Mouse (Mus musculus) yolk sac, embryonic 10.5 days (tissue): ENCODE measurements at regions not wholly inside any gene's neighbourhood (a gene's known extent, or its start where the extent isn't known, plus 50 kb on each side); places are given as distances from the start of the nearest gene placed in this dataset.
A peak's percentile ranks its signal among the peaks of the same experiment; 100 is the strongest.

ENCODE experiments used
- DNase-seq: peaks from one replicate; pipeline ENCODE4 v3.0.0-alpha.2; 2017; ENCODE audit warnings: low spot score

DNA sequence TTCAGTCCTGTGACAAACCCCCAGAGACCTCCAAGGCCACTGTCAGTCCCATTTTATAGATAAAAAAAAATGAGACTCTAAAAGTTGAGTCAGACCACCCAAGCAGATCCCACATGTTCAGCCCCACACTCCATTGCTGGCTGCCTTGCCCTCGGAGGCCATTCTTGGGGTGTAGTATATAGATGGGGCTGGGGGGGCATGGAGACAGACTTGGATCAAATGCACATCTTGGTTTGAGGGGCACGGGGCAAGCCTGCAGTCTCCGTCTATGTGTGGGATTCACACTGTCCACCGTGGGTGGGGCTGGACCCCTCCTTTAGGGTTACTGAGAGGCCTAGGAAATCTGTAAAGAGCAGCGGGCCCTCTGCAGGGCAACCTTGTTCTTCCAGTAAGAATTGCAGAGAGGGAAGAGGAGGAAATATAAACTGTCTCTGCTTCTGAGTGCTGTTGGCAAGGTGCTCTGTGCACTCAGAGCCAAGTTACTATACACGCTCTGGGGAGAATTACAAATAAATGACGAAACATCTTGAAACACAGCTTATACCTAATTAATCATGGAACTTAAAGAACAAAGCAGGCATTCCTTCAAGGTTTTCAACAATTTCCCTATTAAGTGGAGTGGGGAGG lies 184.4 kb upstream of the Habp2 start:
- DNase-seq = no peak

DNA sequence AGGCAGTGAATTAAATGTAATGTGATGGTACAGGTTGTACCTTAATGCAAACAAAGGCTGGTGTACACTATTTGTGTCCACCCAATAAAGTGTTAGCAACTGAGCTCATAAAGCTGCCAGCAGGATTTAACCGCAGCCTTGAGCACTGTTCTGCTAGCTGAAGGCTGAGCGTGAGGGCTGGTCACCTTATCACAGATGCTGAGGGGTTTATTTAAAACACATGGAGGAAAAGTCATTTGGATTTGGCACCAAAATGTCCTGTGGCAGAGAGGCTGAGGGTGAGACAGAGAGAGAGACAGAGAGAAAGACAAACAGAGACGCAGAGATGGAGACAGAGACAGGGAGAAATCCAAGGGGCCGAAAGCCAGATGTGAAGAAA lies 181.9 kb upstream of the Habp2 start:
- DNase-seq = peak; percentile 7

DNA sequence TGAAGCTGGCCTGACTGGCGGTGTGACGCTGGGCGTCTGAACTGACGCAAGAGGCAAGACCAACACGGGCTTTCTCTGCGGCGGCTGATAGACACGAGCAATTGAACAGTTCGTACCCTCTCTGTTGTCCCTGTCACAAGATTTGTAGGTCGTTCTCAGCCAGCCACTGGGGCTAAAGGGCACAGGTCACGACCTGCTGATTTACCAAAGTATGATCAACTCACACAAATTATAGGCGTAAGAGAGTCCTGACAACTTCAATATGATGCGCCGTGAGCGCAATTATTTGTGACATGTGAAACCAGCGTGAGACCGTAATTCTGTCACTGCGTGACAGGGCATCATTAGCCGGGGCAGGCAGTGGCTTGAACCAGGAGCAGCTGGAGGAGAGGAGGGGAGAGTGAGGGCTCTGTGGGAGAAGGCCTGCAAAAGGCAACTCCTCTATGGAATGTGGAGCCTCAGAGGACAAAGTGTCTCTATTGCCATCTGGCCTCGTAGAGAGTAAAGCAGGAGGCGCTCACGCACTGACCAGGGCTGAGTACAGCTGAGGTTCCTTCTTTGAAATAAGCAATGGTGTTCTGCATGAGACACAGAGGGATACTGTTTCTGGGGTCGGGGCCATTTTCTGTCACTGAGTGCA lies 181.4 kb upstream of the Habp2 start:
- peak; percentile 51 for DNase-seq

DNA sequence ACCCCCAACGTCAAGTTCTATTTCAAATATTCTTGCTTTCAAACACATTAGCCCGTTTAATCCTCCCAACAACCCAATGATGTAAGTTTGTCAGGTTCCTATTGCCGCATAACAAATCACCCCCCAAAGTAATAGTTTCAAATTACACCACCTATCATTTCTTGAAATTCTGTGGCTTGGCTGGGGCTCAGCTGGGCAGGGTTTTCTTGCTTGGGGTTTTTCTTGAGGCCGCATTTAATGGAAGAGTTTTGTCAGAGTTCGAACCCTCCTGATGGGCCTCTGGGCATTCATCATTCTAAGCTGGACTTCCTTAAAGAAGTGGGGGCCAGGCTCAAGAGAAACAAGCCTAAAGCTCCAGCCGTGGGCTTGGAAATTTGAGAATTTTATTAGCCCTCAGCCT lies 178.1 kb upstream of the Habp2 start:
- no peak for DNase-seq

DNA sequence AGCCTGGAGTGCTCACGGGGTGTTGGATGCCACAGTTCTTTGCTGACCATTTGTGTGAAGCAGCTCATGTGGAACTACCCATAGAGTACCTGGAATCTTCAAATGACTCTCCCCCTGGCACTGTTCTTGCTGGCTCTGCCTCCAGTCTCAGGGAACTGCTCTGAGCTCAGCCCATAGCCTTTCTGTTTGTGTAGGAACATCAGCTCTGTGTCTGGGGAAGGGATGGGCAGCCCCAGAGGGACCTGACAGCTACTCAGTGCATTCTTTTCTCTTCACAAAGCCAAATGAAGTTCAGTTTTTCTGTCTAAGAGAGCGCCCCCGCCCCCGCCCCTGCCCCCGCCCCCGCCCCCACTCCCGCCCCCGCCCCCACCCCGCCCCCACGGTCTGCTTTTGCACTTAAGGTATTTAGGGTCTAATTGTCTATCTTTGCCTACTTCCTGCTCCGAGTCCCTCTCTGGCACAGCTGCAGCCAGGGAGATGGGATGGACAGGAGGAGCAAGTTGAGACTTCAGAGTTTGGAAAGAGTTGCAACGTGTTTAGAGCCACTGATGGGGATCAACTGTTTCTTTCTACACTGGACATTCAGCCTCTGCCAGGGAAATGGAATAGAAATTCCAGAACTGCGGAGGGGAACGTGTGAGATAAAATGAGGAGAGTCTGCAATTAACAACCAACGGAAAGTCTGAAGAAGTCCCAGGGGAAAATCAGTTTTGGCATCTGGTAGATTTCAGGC lies 171.2 kb upstream of the Habp2 start:
- no peak for DNase-seq

DNA sequence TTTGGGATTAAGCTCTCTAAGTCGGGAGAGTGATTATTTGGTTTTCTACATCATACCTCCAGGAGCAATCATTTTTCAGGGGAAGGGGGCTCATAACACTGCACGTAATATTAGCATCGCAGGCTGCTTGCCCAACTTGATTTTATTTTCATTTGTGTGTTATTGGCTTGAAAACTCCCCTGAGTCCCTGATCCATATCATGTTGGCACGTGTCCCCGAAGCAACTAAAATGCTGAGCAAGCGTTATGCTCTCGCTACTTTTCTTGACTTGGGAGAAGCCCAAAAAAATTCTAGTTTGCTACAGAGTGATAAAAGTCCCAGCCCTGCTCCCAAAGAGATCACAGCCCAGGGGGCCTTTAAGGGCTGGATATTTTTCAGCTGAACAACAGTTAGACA lies 170.7 kb upstream of the Habp2 start:
- DNase-seq = no peak

DNA sequence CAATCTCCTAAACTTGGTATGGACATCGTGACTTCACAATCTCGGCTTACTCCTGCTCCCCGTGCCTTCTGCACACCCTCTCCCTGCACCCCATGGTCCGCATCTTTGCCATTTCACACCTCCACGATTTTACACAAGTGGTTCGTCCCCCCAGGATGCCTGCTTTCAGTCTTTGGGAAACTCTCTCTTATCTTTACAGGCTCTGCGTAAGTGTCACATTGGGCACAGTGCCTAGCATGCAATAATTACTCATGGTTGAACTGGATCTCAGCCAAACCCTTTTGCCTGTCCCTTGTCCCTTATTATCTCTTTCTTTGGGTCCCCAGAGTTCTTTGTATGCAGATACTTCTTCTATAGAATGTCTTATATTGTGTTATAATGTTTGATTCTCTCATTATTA lies 166.2 kb upstream of the Habp2 start:
- no peak for DNase-seq

DNA sequence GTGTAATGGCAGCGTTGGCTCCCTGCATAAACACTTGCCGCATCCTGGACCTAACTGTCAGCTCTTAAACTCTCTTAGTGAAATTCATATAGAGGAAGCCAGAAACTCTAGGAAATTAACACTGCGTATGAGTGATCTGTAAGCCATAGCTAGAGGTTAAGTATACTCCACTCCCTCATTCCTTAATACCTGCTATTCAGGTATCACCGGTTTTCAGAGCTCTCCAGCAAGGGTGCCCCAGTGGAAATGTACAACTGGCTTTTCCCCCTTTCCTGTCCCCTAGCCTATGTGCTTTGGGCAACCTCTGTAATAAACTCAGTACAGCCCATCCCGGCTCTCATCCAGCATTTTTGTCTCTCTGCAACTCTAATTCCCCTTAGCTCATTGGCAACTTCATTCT lies 164.8 kb upstream of the Habp2 start:
- no peak for DNase-seq

DNA sequence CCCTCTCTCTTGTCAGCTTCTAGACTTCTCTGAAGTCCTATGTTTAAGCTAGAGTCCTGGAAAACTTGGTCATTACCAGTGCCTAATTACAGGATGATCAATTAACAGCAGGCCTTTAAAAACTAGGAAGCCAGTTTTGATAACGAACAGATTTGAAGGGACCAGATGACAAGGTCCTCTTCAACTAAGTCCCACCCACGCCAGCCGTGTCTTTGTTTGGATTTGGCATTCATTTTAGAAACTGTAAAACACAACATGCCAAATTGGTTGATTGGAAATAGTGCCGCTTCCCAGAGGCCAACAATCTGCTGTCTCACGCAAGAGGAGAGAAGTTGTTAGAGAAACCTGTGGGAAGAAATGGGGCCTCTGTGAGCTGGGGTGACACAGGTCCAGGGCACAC lies 155.4 kb upstream of the Habp2 start:
- DNase-seq = no peak

DNA sequence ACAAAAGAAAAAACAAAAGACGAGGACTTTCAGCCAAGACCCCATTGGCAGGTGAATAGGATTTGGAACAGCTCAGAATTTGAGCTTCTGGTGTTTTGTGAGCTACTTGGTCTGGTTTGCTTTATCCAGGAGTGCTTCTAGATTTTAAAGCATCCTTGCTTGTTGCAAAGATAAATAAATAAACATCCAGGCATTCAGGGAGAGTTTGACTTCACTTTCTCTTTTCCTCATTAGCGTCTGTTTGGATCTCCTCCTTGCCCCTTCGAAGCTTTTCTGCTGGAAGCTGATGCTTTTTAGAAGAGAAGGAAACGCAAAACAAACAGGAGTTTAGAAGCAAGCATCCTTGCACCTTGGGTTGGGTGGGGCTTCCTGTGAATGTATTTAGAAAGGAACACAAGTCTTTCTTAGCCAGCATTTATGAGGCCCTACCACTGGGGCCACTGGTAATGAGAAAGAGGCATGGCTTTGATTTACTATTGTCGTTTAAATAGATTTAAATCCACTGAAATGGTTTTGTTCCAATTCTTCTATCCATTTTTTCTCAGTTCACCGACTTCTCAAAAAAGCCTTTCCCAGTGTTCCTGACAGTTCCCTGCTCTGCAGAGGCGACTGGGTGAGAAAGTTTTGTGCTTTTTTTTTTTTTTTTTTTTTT lies 153.9 kb upstream of the Habp2 start:
- no peak for DNase-seq

DNA sequence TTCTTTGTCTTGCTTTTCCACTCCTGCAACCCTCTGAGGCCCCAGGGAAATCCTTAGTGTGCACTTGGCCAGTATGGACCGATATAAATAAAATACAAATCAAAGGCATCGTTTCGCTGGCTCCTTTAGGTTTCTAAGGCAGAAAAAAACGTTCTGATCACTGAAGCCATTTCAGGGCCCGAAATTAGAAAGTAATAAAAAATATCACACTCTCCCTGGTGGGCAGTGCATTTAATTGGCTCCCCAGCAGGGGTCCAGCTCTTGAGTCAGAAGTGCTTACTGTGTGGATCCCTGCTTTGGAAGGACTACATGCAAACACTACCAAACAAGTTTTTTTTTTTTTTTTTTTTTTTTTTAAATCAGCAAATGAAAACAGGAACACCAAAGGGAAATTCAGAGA lies 153.4 kb upstream of the Habp2 start:
- no peak for DNase-seq

DNA sequence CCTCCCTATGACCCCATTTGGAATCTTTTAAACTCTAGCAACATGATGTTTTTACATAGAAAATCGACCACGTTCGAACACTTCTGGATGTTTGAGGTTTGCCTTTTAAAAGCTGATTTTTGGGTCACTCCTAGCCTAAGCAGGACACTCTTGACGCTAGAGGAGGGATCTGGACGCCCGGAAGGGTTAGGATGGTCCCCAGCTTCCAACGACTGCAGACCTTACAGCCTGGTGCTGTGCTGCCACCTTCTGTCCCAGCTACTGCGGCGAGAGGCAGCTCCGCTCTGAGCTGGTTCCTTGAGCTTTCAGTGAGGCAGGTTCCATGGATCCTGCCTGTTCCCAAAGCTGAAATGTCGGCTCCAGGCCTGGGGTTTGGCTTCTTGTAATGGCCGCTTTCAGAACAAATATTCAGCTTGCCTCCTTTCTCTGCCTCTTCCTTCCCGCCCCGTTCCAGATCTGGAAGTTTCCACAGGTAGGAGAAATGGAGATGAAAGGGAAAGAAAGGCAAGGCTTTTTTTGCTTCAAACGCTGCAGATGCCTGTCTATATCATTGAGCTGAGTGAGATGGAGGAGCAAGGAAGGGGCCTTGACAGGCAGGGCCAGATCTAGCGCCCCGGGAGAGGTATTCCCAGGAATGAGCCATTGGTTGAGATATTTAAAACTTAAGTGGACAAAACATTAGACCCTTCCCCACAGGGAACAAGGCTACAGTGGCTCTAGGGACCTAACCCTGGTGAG lies 152.7 kb upstream of the Habp2 start:
- peak; percentile 51 for DNase-seq

DNA sequence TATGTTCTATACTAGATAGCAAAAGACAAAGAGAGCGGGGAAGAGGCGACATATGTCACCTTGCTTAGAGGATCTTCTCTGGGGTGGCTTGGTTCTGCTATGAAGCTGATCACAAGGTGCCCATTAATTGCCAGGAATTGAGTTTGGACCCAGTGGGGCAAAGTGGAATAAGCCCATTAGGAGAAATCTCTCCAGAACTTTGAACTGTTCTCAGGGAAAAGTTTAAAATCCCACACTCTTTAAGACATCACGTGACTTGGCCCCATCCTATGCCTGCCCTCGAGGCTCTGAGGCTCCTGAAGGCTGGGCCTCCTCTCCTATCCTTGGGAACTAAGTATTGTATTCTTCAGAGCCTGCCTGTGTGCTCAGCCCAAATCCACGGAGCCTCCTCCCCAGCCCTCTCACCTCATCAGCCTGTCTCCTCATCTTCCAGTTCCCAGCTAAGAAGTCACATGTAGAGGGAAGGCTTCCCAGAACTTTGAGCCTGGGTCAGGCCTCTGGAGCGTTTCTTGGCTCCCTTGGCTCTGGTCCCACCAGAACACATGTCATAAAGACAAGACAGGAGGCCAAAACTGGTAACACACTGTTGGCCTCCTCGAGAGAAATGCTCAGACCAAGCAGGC lies 151.5 kb upstream of the Habp2 start:
- DNase-seq = no peak

DNA sequence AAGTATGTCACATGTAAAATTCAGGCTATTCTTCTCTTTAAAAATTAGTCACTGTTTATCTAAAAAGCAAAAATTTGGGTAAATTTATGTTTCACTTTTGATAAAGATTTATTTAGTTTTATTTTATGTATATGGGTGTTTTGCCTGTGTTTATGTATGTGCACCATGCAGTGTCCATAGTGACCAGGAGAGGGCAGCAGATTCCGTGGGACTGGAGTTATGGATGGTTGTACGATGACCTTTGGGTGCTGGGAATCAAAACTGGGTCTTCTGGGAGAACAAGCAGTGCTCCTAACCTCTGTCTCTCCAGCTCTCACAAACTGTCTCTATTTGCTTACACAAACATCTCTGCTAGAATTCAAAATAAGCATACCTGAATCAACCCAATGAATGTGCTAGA lies 146.4 kb upstream of the Habp2 start:
- DNase-seq = no peak

DNA sequence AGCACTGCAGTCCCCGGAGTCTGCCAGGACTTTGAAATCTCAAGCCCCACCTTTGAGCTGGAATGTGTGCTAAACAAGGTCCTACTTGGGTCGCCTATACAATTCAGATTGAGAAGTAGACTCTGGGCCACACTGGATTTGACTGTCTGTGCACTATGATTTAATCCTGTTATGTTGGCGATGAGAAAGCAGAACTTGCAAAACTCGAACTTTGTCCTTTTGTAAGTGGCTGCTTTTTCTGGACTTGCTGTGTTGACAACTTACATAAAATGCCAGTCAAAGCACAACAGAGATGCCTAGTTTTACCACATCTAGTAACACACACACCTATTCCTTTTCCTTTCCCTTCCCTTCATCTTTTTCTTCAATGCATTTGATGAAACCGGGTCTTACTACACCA lies 142.7 kb upstream of the Habp2 start:
- DNase-seq = no peak

DNA sequence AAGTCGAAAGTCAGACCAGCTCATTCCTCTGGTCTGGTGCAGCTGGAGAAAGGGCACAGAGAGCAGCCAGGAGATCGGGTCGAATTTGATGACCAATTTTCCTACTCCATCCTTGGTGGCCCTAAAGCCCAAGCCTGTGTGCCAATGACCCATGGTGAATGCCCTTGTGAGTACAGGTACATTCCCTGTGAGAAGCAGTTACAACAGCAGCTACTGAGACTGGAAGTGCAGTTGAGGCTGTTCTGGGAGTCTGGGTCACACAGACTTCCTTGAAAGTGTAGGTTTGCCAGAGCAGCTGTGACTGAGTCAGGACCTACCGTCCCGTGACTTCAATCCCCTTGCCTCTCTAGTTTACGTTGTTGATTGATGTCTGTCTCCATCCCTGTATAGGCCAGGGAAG lies 129.8 kb upstream of the Habp2 start:
- no peak for DNase-seq

DNA sequence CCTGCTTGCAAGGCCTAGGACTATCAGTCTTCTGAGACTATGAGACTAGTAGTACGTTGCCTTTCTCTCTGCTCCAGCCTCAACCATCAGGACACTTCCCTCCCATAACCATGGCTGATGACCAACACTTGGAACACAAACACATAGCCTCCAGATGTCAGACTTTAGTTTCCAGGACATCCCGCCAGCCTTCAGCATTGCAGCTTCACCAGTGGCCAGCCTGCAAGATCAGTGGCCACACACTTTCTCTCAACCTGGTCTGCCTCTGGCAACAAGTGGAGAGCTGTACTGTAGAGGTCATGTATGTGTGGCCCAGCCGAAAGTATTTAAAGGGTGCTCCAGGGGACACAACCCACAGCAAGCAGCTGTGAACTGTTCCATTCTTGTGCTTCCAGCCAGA lies 124.8 kb upstream of the Habp2 start:
- DNase-seq = no peak

DNA sequence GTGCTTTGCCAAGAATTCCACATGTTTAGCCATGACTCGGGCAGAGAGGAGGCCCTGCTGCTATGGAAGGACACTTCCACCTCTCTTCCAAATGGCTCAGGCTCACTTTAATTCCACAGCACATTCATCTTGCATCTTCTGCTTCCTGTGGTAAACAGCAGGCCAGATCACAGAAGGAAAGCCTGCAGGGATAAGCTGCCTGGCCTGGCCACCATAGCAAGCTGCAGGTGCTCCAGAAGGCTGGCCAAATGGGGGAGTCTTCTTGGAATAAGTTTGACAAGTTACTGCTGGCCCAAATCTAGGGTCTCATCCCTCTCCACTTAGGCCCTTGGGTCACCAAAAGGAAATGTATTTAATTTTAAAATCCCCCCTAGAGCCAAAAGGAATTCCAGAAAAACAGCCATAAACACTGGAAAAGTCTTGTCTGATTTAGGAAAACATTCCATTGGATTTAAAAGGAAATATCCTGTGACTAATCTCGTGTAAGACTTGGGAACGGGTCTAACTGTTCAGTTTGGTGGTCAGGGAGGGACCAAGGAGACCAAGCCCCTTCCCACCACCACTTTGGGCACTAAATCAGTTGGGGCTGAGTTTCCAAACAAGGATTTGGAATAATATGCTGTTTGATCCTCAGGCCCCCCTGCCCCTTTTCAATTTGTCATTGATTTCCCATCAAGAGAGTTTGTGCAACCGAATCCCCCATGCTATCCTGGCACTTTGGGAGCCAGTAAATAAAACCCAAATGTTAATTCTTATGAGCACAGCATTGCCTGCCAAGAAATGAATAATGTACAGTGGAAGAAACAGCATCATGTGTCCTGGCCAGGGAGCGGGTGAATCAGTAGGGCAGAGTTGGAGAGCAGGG lies 117.6 kb upstream of the Habp2 start:
- no peak for DNase-seq

DNA sequence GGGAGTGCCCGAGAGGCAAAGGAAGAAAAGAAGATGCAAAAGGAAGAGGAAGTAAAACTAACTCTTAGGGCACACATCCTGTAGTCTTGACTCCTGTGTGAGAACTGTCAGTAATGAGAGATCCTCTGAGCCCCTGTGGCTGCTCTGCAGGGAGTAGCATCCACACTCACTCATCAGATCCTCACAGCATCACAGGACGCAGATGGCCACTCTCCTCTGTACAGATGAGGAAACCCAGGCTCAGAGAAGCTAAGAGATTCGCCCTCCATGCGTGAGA lies 117.0 kb upstream of the Habp2 start:
- DNase-seq = no peak

DNA sequence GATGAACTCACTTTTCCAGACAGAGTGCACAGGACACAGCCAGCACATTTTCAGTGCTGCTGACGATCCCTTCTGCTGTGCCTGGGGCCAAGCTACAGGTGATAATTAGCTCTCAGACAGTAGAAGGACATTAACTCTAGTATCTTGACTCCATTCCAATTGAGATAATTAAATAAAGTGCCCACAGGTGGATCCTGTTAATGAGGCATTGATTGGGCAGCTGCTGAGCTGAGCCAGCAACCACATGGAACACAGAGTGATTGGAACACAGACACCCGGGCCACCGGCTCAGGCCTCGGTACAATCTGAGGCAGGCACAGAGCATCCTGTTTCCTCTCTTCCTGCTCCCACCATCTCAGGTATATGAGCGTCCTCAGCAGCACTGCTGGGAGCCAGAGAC lies 114.5 kb upstream of the Habp2 start:
- DNase-seq = no peak

DNA sequence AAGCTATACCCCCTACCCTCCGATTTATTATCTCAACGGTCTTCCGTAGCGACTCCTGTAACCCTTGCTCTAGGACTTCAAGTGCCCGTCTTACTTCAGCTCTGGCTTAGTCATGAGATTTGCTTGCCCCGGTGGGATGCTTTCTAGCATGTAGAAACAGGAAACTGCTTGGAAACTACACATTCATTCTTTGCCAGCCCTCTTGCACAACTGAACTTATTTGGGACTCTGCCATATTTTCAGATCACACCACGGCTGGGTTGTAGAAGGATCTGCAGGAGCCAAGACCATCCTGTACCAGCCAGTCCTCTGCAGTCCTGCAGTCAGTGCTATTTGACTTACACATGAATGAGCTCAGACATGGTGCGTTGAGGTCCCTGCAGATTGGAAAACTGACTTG lies 110.9 kb upstream of the Habp2 start:
- no peak for DNase-seq
